Mouse (Mus musculus) limb, embryonic 11.5 days (tissue): ENCODE measurements at regions not wholly inside any gene's neighbourhood (a gene's known extent, or its start where the extent isn't known, plus 50 kb on each side); places are given as distances from the start of the nearest gene placed in this dataset.

Source experiments
- ATAC-seq: fragments of 200-750 bp; cut with Nextera tagmentation; 2 replicates; pipeline ENCODE4 v1.8.0; 2017; ENCODE audit warnings: low read depth; ENCODE audit not compliant: insufficient number of reproducible peaks, low FRiP score, low TSS enrichment
- DNase-seq: peaks from one replicate; pipeline ENCODE4 v3.0.0-alpha.2; 2015; ENCODE audit warnings: low spot score
- H3K27ac ChIP-seq: fragments of 300-500 bp; sonication (generic); replicated peaks from 2 replicates; pipeline ENCODE4 v1.5.1; 2014; ENCODE audit warnings: low read depth, mild to moderate bottlenecking, low read length
- H3K27me3 ChIP-seq: fragments of 300-500 bp; sonication (generic); 2 replicates; pipeline ENCODE4 v1.6.1; 2014; ENCODE audit warnings: mild to moderate bottlenecking, low read length, mixed read lengths; ENCODE audit not compliant: control insufficient read depth, insufficient read depth
- H3K36me3 ChIP-seq: fragments of 300-500 bp; sonication (generic); 2 replicates; pipeline ENCODE4 v1.6.1; 2014; ENCODE audit warnings: mild to moderate bottlenecking, low read length, moderate library complexity, mixed read lengths; ENCODE audit not compliant: control insufficient read depth, insufficient read depth
- H3K4me1 ChIP-seq: fragments of 300-500 bp; sonication (generic); 2 replicates; pipeline ENCODE4 v1.6.1; 2014; ENCODE audit warnings: low read length, mixed read lengths; ENCODE audit not compliant: control insufficient read depth, insufficient read depth
- H3K4me2 ChIP-seq: fragments of 300-500 bp; sonication (generic); 2 replicates; pipeline ENCODE4 v1.6.1; 2014; ENCODE audit warnings: low read depth, mild to moderate bottlenecking, moderate library complexity; ENCODE audit not compliant: severe bottlenecking
- H3K4me3 ChIP-seq: fragments of 300-500 bp; sonication (generic); 2 replicates; pipeline ENCODE4 v1.5.1; 2014; ENCODE audit warnings: low read depth, low read length
- H3K9ac ChIP-seq: fragments of 300-500 bp; sonication (generic); 2 replicates; pipeline ENCODE4 v1.6.1; 2014; ENCODE audit warnings: mild to moderate bottlenecking, low read length
- H3K9me3 ChIP-seq: fragments of 300-500 bp; sonication (generic); 2 replicates; pipeline ENCODE4 v1.6.1; 2016; ENCODE audit warnings: low read length; ENCODE audit not compliant: control insufficient read depth
- WGBS: fragments of 180-500 bp; shearing (Covaris S2); extraction: QIAGEN DNeasy Blood & Tissue Kit; methylation state at CpG from one replicate; pipeline ENCODE4 v1.1.7; 2014; 5-methylcytosine and 5-hydroxymethylcytosine counted together

- Histone ChIP-seq H3K4me2 (no peak overlapping the region), H3K9me3 (no peaks in the 10 kb centered on the region), H3K9ac (no peak overlapping the region), H3K27me3 (no peaks in the 10 kb centered on the region), H3K36me3 (no peaks in the 10 kb centered on the region), H3K4me3 (no peak overlapping the region), H3K4me1 (no peaks in the 10 kb centered on the region), H3K27ac (no peak overlapping the region)
- DNase-seq (no peak), ATAC-seq (no peak)
- 84% methylated on average over 5 of the region's 5 CpGs for WGBS
These were observed 114.7 kb downstream of the Uri1 start for GRCm38 (mm10) chr7:37908618-37909130.

DNA sequence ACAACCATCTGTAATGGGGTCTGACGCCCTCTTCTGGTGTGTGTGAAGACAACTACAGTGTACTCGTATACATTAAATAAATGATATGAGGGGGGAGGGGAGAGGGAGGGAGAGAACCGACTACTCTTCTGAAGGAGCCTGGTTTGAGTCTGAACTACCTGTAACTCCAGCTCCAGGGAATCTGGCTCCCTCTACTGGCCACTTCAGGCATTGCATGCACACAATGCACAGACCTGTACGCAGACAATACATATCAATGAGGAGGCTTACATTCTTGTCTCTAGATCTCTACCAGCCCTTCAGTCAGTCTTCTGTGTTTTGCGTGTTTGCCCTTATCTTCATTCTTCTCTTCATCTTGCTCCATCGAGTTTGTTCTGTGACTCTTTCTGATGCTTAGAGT is 120.4 kb upstream of the Zfp536 start:
- H3K27ac ChIP-seq: no peak overlapping the region
- no peak overlapping the region for H3K9ac ChIP-seq
- H3K36me3 ChIP-seq: no peaks in the 10 kb centered on the region
- H3K9me3 ChIP-seq: no peaks in the 10 kb centered on the region
- H3K4me2 ChIP-seq: no peak overlapping the region
- DNase-seq (peak; percentile 69), ATAC-seq (no peak)
- H3K27me3 ChIP-seq: no peaks in the 10 kb centered on the region
- H3K4me3 ChIP-seq: no peak overlapping the region
- WGBS: 80% methylated on average over 6 of the region's 6 CpGs
- no peaks in the 10 kb centered on the region for H3K4me1 ChIP-seq

DNA sequence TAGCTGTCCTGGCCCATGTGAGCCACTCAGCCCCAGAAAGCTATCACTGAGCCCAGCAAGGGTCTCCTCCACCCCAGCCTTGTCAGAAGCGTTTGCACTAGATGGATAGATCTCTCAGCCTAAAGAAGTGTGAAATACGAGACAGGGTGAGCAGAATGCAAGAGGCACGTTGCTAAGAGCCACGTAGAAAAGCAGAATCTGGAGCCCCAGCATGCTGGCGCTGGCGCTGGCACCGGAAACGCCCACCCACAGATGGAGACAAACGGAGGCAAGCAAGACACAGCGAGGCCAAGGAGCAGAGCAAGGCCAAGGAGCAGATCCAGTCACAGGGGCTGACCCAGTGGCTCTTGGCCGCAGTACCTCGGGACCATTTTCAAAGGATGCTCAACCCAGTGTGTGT is 100.9 kb upstream of the Zfp536 start:
- Histone ChIP-seq H3K27me3 (no peaks in the 10 kb centered on the region), H3K4me1 (no peaks in the 10 kb centered on the region), H3K4me3 (no peak overlapping the region), H3K27ac (no peak overlapping the region), H3K36me3 (no peaks in the 10 kb centered on the region), H3K4me2 (no peak overlapping the region), H3K9me3 (no peaks in the 10 kb centered on the region), H3K9ac (no peak overlapping the region)
- ATAC-seq: no peak
- DNase-seq: no peak
- WGBS: 69% methylated on average over 12 of the region's 12 CpGs

DNA sequence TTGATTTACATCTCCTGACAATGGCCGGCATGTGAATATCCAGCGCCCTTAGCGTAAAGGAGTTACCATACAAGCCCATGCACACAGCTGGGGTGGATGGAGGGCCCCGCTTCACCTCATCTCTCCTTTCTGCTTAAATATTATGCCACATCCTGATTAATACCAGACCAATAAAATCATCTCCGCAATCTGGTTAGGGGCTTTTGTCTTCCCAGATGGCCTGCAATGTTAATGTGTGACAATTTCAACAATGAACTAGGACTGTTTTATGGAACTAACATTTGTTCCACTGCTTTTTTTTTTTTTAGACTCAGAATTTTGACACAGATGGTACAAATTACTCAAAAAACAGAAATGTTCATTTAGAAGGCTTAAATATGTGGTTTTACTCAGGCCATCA is 97.5 kb upstream of the Zfp536 start:
- Histone ChIP-seq H3K36me3 (no peaks in the 10 kb centered on the region), H3K4me1 (peaks cover 3% of the 10 kb centered on the region; the same call in 1 of the 2 replicates), H3K4me2 (no peak overlapping the region), H3K27ac (no peak overlapping the region), H3K9me3 (no peaks in the 10 kb centered on the region), H3K9ac (no peak overlapping the region), H3K4me3 (no peak overlapping the region), H3K27me3 (no peaks in the 10 kb centered on the region)
- no peak for DNase-seq
- ATAC-seq: no peak
- WGBS: 80% methylated on average over 5 of the region's 5 CpGs

DNA sequence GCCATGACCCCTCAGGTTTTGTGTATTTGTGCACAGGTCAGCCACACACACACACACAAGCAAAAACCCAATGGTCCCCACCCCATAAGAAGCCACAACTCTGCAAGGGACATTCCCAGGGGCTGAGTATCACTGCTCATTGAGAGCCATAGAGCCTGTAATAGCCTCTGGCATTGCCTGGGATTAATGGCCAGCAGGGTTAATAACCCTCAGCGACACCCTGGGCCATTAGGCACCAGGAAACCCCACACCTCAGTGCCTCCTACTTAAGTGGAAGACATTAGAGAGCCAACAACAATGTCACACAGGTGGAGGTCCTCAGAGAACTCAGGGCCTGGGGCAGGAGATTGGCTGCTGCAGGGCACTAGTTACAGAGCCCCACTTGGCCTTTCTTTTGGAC is 93.0 kb upstream of the Zfp536 start:
- ATAC-seq (no peak), DNase-seq (peak; percentile 26)
- 10% methylated on average over 1 of the region's 1 CpGs for WGBS
- Histone ChIP-seq H3K27ac (no peak overlapping the region), H3K36me3 (no peaks in the 10 kb centered on the region), H3K4me3 (no peak overlapping the region), H3K4me1 (peaks cover 3% of the 10 kb centered on the region; the same call in 1 of the 2 replicates), H3K9me3 (no peaks in the 10 kb centered on the region), H3K4me2 (no peak overlapping the region), H3K27me3 (no peaks in the 10 kb centered on the region), H3K9ac (no peak overlapping the region)

- Histone ChIP-seq H3K9me3 (no peaks in the 10 kb centered on the region), H3K36me3 (no peaks in the 10 kb centered on the region), H3K4me1 (no peaks in the 10 kb centered on the region), H3K27me3 (no peaks in the 10 kb centered on the region), H3K4me3 (no peak overlapping the region), H3K9ac (no peak overlapping the region), H3K4me2 (no peak overlapping the region), H3K27ac (no peak overlapping the region)
- 76% methylated on average over 5 of the region's 5 CpGs for WGBS
- DNase-seq (no peak), ATAC-seq (no peak)
These were observed 78.0 kb upstream of the Zfp536 start for GRCm38 (mm10) chr7:37851471-37851870.

DNA sequence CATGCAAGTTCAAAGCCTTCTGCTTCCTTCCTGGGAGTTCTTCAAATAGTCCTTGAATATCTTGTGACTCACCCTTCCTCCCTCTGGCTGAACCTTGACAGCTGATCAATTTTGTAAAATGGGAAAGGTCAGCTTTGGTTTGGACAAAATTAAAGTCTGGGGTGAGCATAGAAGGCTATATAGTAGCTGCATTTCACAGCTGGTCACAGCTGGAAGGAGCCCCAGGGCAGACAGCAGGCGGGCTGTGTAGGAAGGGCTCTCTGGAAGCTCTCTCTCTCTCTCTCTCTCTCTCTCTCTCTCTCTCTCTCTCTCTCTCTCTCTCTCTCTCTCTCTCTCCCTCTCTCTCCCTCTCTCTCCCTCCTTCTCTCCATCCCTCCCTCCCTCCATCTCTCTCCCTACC is 71.8 kb upstream of the Zfp536 start:
- no peak for ATAC-seq
- DNase-seq: no peak

GRCm38 (mm10) chr7:37842000-37842513 is 68.6 kb upstream of the Zfp536 start:
- DNase-seq (peak; percentile 78), ATAC-seq (peak; percentile 49)
- Histone ChIP-seq H3K9me3 (no peaks in the 10 kb centered on the region), H3K9ac (peak overlapping the region; percentile 35), H3K4me3 (peak overlapping the region; percentile 19), H3K4me1 (peaks cover 7% of the 10 kb centered on the region; the same call in 1 of the 2 replicates), H3K27me3 (no peaks in the 10 kb centered on the region), H3K27ac (no peak overlapping the region), H3K4me2 (peak overlapping the region; percentile 51), H3K36me3 (no peaks in the 10 kb centered on the region)
- WGBS: under 1% methylated on average over 14 of the region's 14 CpGs

More for the DNA sequence above, 71.8 kb upstream of the Zfp536 start:
- Histone ChIP-seq H3K4me2 (no peak overlapping the region), H3K9ac (no peak overlapping the region), H3K27me3 (no peaks in the 10 kb centered on the region), H3K4me3 (no peak overlapping the region), H3K9me3 (no peaks in the 10 kb centered on the region), H3K27ac (no peak overlapping the region), H3K4me1 (peaks cover 7% of the 10 kb centered on the region; the same call in 1 of the 2 replicates), H3K36me3 (no peaks in the 10 kb centered on the region)
- WGBS: 25% methylated on average over 1 of the region's 1 CpGs

DNA sequence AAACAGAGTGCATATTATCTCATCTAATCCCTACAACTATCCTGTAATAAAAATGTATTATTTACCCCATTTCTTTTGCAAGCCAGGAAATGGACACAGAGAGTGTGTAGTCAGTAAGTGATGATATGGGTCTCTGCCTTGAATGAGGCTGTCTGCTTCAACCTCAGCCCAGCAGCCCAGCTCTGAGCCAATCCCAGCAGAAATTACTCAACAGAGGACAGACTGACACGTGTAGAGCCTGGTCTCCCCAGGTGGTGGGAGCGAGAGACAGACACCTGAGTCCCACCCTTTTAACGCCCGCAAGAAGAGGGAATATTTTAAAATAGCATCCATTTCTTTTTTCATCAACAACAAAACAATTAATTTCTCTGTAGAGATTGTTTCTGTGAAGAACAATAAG is 68.1 kb upstream of the Zfp536 start:
- 24% methylated on average over 4 of the region's 4 CpGs for WGBS
- peak overlapping the region; percentile 19; the same call in 1 of the 2 replicates for H3K4me3 ChIP-seq

More for the DNA sequence above, 68.1 kb upstream of the Zfp536 start:
- H3K36me3 ChIP-seq: no peaks in the 10 kb centered on the region
- DNase-seq: no peak
- 0 out of 2 replicates have a peak, but pooled peaks have one; percentile 32 for ATAC-seq
- no peaks in the 10 kb centered on the region for H3K27me3 ChIP-seq
- peak overlapping the region; percentile 51 for H3K4me2 ChIP-seq
- no peak overlapping the region for H3K9ac ChIP-seq
- no peaks in the 10 kb centered on the region for H3K9me3 ChIP-seq
- peaks cover 7% of the 10 kb centered on the region; the same call in 1 of the 2 replicates for H3K4me1 ChIP-seq
- no peak overlapping the region for H3K27ac ChIP-seq
